Mouse (Mus musculus) neutrophil, adult 59 days (primary cell): ENCODE results near the gene Scamp3. TPM values are rescaled to one million over a fixed set of nuclear protein-coding genes. Genes with fewer than 3 reads are reported as not detected.

Source experiments
- total RNA-seq, 2 experiments: library from RNA; stranded (reverse); gene quantifications; 1 replicate in 1 of 2; 2 replicates in 1 of 2; pipeline ENCODE4 v1.2.4; 2023

The Scamp3 gene
- 10 to 100 TPM; 43.8 to 48.0 TPM for total RNA-seq

GRCm38 (mm10) chr3:89177242-89178106 is at the start of gene Scamp3:
Scamp3 (plus strand) TSS chr3:89177473.

GRCm38 (mm10) chr3:89135958-89136357 is 41.3 kb upstream of the Scamp3 start, which contains the start of gene Pklr:
Pklr (plus strand) TSS chr3:89136142.

GRCm38 (mm10) chr3:89159616-89160344 is 17.5 kb upstream of the Scamp3 start, which contains the start of gene Hcn3:
Hcn3 (minus strand) TSS chr3:89160196.

GRCm38 (mm10) chr3:89164506-89165267 is 12.6 kb upstream of the Scamp3 start, which contains the start of gene Clk2:
Clk2 (plus strand) TSS chr3:89164795.

GRCm38 (mm10) chr3:89183058-89183958 is 6.0 kb downstream of the Scamp3 start, which contains the start of gene Fam189b:
Fam189b (plus strand) TSS chr3:89183143.

GRCm38 (mm10) chr3:89202253-89203141 is 25.2 kb downstream of the Scamp3 start, which contains the start of gene Gba:
Gba (plus strand) TSS chr3:89202928.

GRCm38 (mm10) chr3:89214681-89215411 is 37.6 kb downstream of the Scamp3 start, which contains the start of gene Thbs3:
Thbs3 (plus strand) TSS chr3:89215180.

GRCm38 (mm10) chr3:89226900-89227299 is 49.6 kb downstream of the Scamp3 start, which contains the start of gene Mtx1:
Mtx1 (minus strand) TSS chr3:89227088.

GRCm38 (mm10) chr3:89228836-89229235 is 51.6 kb downstream of the Scamp3 start, which contains the start of gene Muc1:
Muc1 (plus strand) TSS chr3:89229057.

Other genes with a start within 250 kb of the Scamp3 start
- 10 to 100 TPM; 39.4 to 39.7 TPM for gene Ash1l, start 226.9 kb upstream of the Scamp3 start, total RNA-seq
- gene Dap3, start 226.3 kb upstream of the Scamp3 start, total RNA-seq = 10 to 100 TPM; 62.2 to 63.3 TPM
- gene Rusc1, start 84.2 kb upstream of the Scamp3 start, total RNA-seq = 10 to 100 TPM; 18.7 to 23.5 TPM
- gene Gm43738, start 76.4 kb upstream of the Scamp3 start, total RNA-seq = not detected
- gene Fdps, start 75.5 kb upstream of the Scamp3 start, total RNA-seq = 10 to 100 TPM; 27.4 to 34.5 TPM
- 10 to 100 TPM in 1 of 2 experiments, 1 to 10 TPM in 1; 5.7 to 15.2 TPM for gene Pklr, start 41.3 kb upstream of the Scamp3 start, total RNA-seq
- gene Hcn3, start 17.3 kb upstream of the Scamp3 start, total RNA-seq = not detected
- 10 to 100 TPM; 46.4 to 68.4 TPM for gene Clk2, start 12.7 kb upstream of the Scamp3 start, total RNA-seq
- gene Fam189b, start 5.7 kb downstream of the Scamp3 start, total RNA-seq = 1 to 10 TPM; 6.2 to 8.9 TPM
- gene Gba, start 25.5 kb downstream of the Scamp3 start, total RNA-seq = 10 to 100 TPM; 62.4 to 71.4 TPM
- gene Thbs3, start 37.7 kb downstream of the Scamp3 start, total RNA-seq = 1 to 10 TPM in 1 of 2 experiments, under 1 TPM in 1; 0.38 to 1.1 TPM
- gene Mtx1, start 49.6 kb downstream of the Scamp3 start, total RNA-seq = 10 to 100 TPM; 51.2 to 53.3 TPM
- gene Muc1, start 51.6 kb downstream of the Scamp3 start, total RNA-seq = not detected
- 10 to 100 TPM; 58.9 to 75.6 TPM for gene Krtcap2, start 68.5 kb downstream of the Scamp3 start, total RNA-seq
- gene Trim46, start 68.8 kb downstream of the Scamp3 start, total RNA-seq = under 1 TPM; 0.53 to 0.69 TPM
- gene Dpm3, start 81.9 kb downstream of the Scamp3 start, total RNA-seq = 10 to 100 TPM; 35.3 to 45.6 TPM
- 10 to 100 TPM; 18.8 to 21.5 TPM for gene Slc50a1, start 93.1 kb downstream of the Scamp3 start, total RNA-seq
- gene Efna1, start 103.7 kb downstream of the Scamp3 start, total RNA-seq = not detected
- gene Efna3, start 145.5 kb downstream of the Scamp3 start, total RNA-seq = not detected
- not detected for gene Efna4, start 160.6 kb downstream of the Scamp3 start, total RNA-seq
- gene Adam15, start 172.5 kb downstream of the Scamp3 start, total RNA-seq = 100 to 1,000 TPM; 120 to 129 TPM
- not detected for gene Dcst2, start 184.5 kb downstream of the Scamp3 start, total RNA-seq
- gene Dcst1, start 187.8 kb downstream of the Scamp3 start, total RNA-seq = not detected
- 100 to 1,000 TPM; 134 to 142 TPM for gene Zbtb7b, start 217.3 kb downstream of the Scamp3 start, total RNA-seq
- under 1 TPM in 1 of 2 experiments, not detected in 1; 0.87 TPM for gene Lenep, start 225.3 kb downstream of the Scamp3 start, total RNA-seq
- 10 to 100 TPM; 14.4 to 16.8 TPM for gene Flad1, start 234.4 kb downstream of the Scamp3 start, total RNA-seq
- gene Cks1b, start 240.9 kb downstream of the Scamp3 start, total RNA-seq = 10 to 100 TPM; 42.6 to 51.9 TPM
- gene Shc1, start 241.0 kb downstream of the Scamp3 start, total RNA-seq = 100 to 1,000 TPM; 104 to 111 TPM